Mouse (Mus musculus): ENCODE data around the gene Gm5737.

DNA sequence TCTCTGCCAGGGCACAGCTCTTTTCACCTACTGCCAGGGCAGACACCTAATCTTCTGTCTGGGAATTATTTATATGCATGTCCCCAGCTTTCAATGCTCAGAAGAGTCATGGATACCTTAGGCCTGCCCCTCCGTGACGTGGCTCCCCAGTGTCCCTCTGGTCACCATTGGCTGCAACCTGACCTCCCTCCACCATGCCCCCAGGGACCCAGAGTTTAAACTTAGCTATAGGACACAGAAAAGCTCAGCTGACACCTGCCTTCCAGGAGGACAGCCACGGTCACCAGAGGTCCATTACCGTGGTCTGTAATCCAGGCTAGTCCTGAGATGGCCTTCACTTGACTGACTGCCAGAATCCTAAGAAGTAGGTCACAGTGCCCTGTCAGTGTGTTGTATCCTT is 7.2 kb downstream of the Gm5737 start:
- TF ChIP-seq EP300 (IDR thresholded peaks at IDR 0.05; ENCODE audit: insufficient read depth, low read depth, low read length) (0 out of 2 replicates have a peak, but pooled peaks have one; percentile 12), CTCF (IDR thresholded peaks at IDR 0.05) (no peak), POLR2A (IDR thresholded peaks at IDR 0.05; ENCODE audit: insufficient read depth, low read depth, low read length) (no peak)
